Mouse (Mus musculus) heart, postnatal 0 days (tissue): ENCODE results near the gene Msln.

Experiments used
- CTCF ChIP-seq: IDR thresholded peaks from 2 replicates; pipeline ENCODE4 v1.5.1; 2016; ENCODE audit warnings: antibody characterized with exemption, control low read depth, low read depth
- EP300 ChIP-seq: IDR thresholded peaks from 2 replicates; pipeline ENCODE4 v1.6.1; 2016; ENCODE audit warnings: antibody characterized with exemption, low read depth

GRCm38 (mm10) chr17:25727265-25728008 is 26.7 kb downstream of the Msln start, which contains the start of the genes Chtf18 and Rpusd1:
- TF ChIP-seq CTCF, result no peak
- TF ChIP-seq EP300, result no peak
